Comparison of ENCODE assay signal across 17 mouse cellular contexts in genomic region chr10:80949081-80949480, GRCm38 (mm10). TPM values are rescaled to one million over a fixed set of nuclear protein-coding genes. Genes with fewer than 3 reads are reported as not detected.
DNase-seq lines count a peak whose midpoint lies in the region; ATAC-seq and TF ChIP-seq lines count a peak whose summit lies in the region.
"Had no signal": no experiment of that assay in that cellular context is flagged by ENCODE, and none has a peak within 500 bp of the region (broad histone marks: within the 10 kb centered on the region; RNA-seq: fewer than 3 reads in every experiment).

No protein-coding gene starts in this region.

- no peak for TF ChIP-seq EP300 in heart, adult 2 months (IDR thresholded peaks at IDR 0.05; ENCODE audit: insufficient read depth, low read depth, low read length)
- TF ChIP-seq EP300 in MEL (IDR thresholded peaks at IDR 0.05; ENCODE audit: low read depth in 1 of 2, low read length in 2 of 2): no peak

- H3K9ac ChIP-seq in heart, embryonic 16.5 days (ENCODE audit: low read length): no peak overlapping the region
- H3K9ac ChIP-seq in heart, adult 2 months (ENCODE audit: low read depth, low read length): no peak overlapping the region
- H3K9ac ChIP-seq in MEL (ENCODE audit: control insufficient read depth, low read depth, low read length, poor library complexity, severe bottlenecking): peak overlapping the region; percentile 32
- H3K9ac ChIP-seq in stomach, embryonic 14.5 days (replicated peaks; ENCODE audit: low read depth, low read length): no peak overlapping the region
- no peak overlapping the region for H3K9ac ChIP-seq in midbrain, embryonic 13.5 days (replicated peaks)

- H3K27me3 ChIP-seq in heart, embryonic 16.5 days (ENCODE audit: control insufficient read depth, insufficient read depth, low read length): no peaks in the 10 kb centered on the region
- no peaks in the 10 kb centered on the region for H3K27me3 ChIP-seq in heart, adult 2 months (ENCODE audit: control insufficient read depth, insufficient read depth, low read length)
- H3K27me3 ChIP-seq in MEL (ENCODE audit: control insufficient read depth in 1 of 2, insufficient read depth in 2 of 2, low read length in 2 of 2): no peaks in the 10 kb centered on the region
- no peaks in the 10 kb centered on the region for H3K27me3 ChIP-seq in stomach, embryonic 14.5 days (ENCODE audit: control insufficient read depth, insufficient read depth, low read length)
- peaks cover 6% of the 10 kb centered on the region; the same call in 1 of the 2 replicates for H3K27me3 ChIP-seq in midbrain, embryonic 13.5 days
- H3K27me3 ChIP-seq: Patski had no signal

- intact Hi-C loops in heart, adult 2 months (cut with DNase I): no loop called here

- H3K4me1 ChIP-seq in heart, embryonic 16.5 days (ENCODE audit: control insufficient read depth, insufficient read depth, low read length): peaks cover 25% of the 10 kb centered on the region
- H3K4me1 ChIP-seq in heart, adult 2 months (ENCODE audit: control insufficient read depth, insufficient read depth, low read length): peaks cover 10% of the 10 kb centered on the region
- H3K4me1 ChIP-seq in MEL (ENCODE audit: control insufficient read depth in 1 of 2, insufficient read depth in 2 of 2, low read length in 2 of 2): peaks cover 5 to 32% of the 10 kb centered on the region in 2 experiments; a peak in 3 of 4 replicates
- H3K4me1 ChIP-seq in stomach, embryonic 14.5 days (ENCODE audit: control insufficient read depth, insufficient read depth, low read length): peaks cover 16% of the 10 kb centered on the region
- 0 out of 2 replicates have a peak, but pooled peaks cover 3% of the 10 kb centered on the region for H3K4me1 ChIP-seq in midbrain, embryonic 13.5 days (replicated peaks)

- ATAC-seq in heart, embryonic 16.5 days (replicated peaks; ENCODE audit: extremely low read depth, insufficient read depth, low FRiP score): no peak
- ATAC-seq in stomach, embryonic 14.5 days (ENCODE audit: insufficient number of reproducible peaks, insufficient read depth, low FRiP score, low read depth): no peak
- no peak for ATAC-seq in midbrain, embryonic 13.5 days
- ATAC-seq: activated CD4-positive, CD25-positive, alpha-beta regulatory T cell, adult 4 months; hindbrain, postnatal 0 days had no signal

- H3K9me3 ChIP-seq in heart, embryonic 16.5 days (replicated peaks; ENCODE audit: control insufficient read depth, low read length): no peaks in the 10 kb centered on the region
- H3K9me3 ChIP-seq in MEL (replicated peaks; ENCODE audit: insufficient read depth, low read length): no peaks in the 10 kb centered on the region
- no peaks in the 10 kb centered on the region for H3K9me3 ChIP-seq in stomach, embryonic 14.5 days (ENCODE audit: control insufficient read depth, low read depth, low read length)
- no peaks in the 10 kb centered on the region for H3K9me3 ChIP-seq in midbrain, embryonic 13.5 days
- H3K9me3 ChIP-seq: midbrain, embryonic 10.5 days had no signal

- no peak for TF ChIP-seq POLR2A in heart, adult 2 months (IDR thresholded peaks at IDR 0.05; ENCODE audit: insufficient read depth, low read depth, low read length)
- no peak for TF ChIP-seq POLR2A in MEL (IDR thresholded peaks at IDR 0.05; ENCODE audit: control insufficient read depth in 1 of 2, insufficient read depth in 1 of 2, low read depth in 1 of 2, low read length in 2 of 2, poor library complexity in 1 of 2)

- no peak overlapping the region for H3K4me3 ChIP-seq in heart, embryonic 16.5 days (ENCODE audit: low read length)
- H3K4me3 ChIP-seq in heart, adult 2 months: no peak overlapping the region
- H3K4me3 ChIP-seq in MEL (ENCODE audit: control insufficient read depth in 1 of 2, insufficient read depth in 1 of 2, low read depth in 2 of 2, low read length in 2 of 2): peak overlapping the region in 1 of 2 experiments; percentile 42; a peak in 2 of 4 replicates
- no peak overlapping the region for H3K4me3 ChIP-seq in stomach, embryonic 14.5 days (ENCODE audit: low read depth, low read length)
- no peak overlapping the region for H3K4me3 ChIP-seq in midbrain, embryonic 13.5 days (replicated peaks)
- H3K4me3 ChIP-seq: gastrocnemius, adult 2 months; midbrain, embryonic 10.5 days had no signal

- H3K36me3 ChIP-seq in heart, embryonic 16.5 days (ENCODE audit: control insufficient read depth, insufficient read depth): no peaks in the 10 kb centered on the region
- no peaks in the 10 kb centered on the region for H3K36me3 ChIP-seq in heart, adult 2 months (ENCODE audit: control insufficient read depth, insufficient read depth, low read length)
- H3K36me3 ChIP-seq in MEL (ENCODE audit: control insufficient read depth in 1 of 2, insufficient read depth in 2 of 2, low read length in 2 of 2): peaks cover 0 to 19% of the 10 kb centered on the region in 2 experiments; a peak in 2 of 4 replicates
- H3K36me3 ChIP-seq in stomach, embryonic 14.5 days (ENCODE audit: control insufficient read depth, insufficient read depth, low read length): no peaks in the 10 kb centered on the region
- H3K36me3 ChIP-seq in midbrain, embryonic 13.5 days: no peaks in the 10 kb centered on the region
- H3K36me3 ChIP-seq: midbrain, embryonic 10.5 days had no signal

- 73% methylated on average over 3 of the region's 3 CpGs for WGBS in heart, embryonic 16.5 days
- 51% methylated on average over 3 of the region's 3 CpGs for WGBS in heart, adult 2 months
- WGBS in stomach, embryonic 14.5 days: 79% methylated on average over 3 of the region's 3 CpGs
- WGBS in midbrain, embryonic 13.5 days: 72% methylated on average over 3 of the region's 3 CpGs

- peak; percentile 82 to 84 for DNase-seq in adrenal gland, adult (ENCODE audit: inconsistent age in 2 of 2, low spot score in 1 of 2)
- no peak for DNase-seq in adrenal gland, adult 8-10 months
- no peak for DNase-seq in heart, adult 2 months
- DNase-seq in MEL (ENCODE audit: low read depth, low spot score): no peak
- DNase-seq in thymus, postnatal 10 days (ENCODE audit: low spot score in 2 of 2): no peak
- DNase-seq: cerebellum, adult 18-20 months; cerebellum, postnatal 36 days; gastrocnemius, adult 2 months; heart, postnatal 36 days; kidney, adult 8-10 months had no signal

- no peak for TF ChIP-seq RAD21 in MEL (IDR thresholded peaks at IDR 0.05; ENCODE audit: low read depth, low read length)

- no peak overlapping the region for H3K4me2 ChIP-seq in heart, embryonic 16.5 days (ENCODE audit: low read depth, low read length)
- H3K4me2 ChIP-seq in stomach, embryonic 14.5 days (replicated peaks; ENCODE audit: low read depth, low read length): no peak overlapping the region
- H3K4me2 ChIP-seq in midbrain, embryonic 13.5 days (replicated peaks): no peak overlapping the region

- TF ChIP-seq CTCF in heart, adult 2 months (IDR thresholded peaks at IDR 0.05): no peak
- TF ChIP-seq CTCF in MEL (IDR thresholded peaks at IDR 0.05 in 2 of 3, conservative IDR thresholded peaks at IDR 0.05 in 1 of 3; ENCODE audit: control insufficient read depth in 1 of 3, insufficient read depth in 1 of 3, low read depth in 2 of 3, low read length in 3 of 3, poor library complexity in 1 of 3, severe bottlenecking in 1 of 3): no peak

- H3K27ac ChIP-seq in heart, embryonic 16.5 days (ENCODE audit: low read length): peak overlapping the region; percentile 1; the same call in 1 of the 2 replicates
- no peak overlapping the region; the same call in 1 of the 2 replicates for H3K27ac ChIP-seq in heart, adult 2 months
- no peak overlapping the region for H3K27ac ChIP-seq in MEL (ENCODE audit: control insufficient read depth, low read depth, low read length)
- 0 out of 2 replicates have a peak overlapping the region, but pooled peaks have one; percentile 15 for H3K27ac ChIP-seq in stomach, embryonic 14.5 days (ENCODE audit: low read length)
- H3K27ac ChIP-seq in midbrain, embryonic 13.5 days: no peak overlapping the region
- H3K27ac ChIP-seq: hindbrain, postnatal 0 days; midbrain, embryonic 10.5 days had no signal

- no peaks in the 10 kb centered on the region for H3K79me2 ChIP-seq in heart, adult 2 months (replicated peaks; ENCODE audit: control insufficient read depth, insufficient read depth, low read length)
- H3K79me2 ChIP-seq in MEL (ENCODE audit: control insufficient read depth, insufficient read depth, low read length, poor library complexity): no peaks in the 10 kb centered on the region

RNA-seq across cellular contexts. Expression of gene Gadd45b, which starts 19.2 kb away (rescaled TPM):
- 100 to 1,000 TPM in 1 of 4 experiments, 10 to 100 TPM in 3; 17.5 to 112 (median 73.6) TPM for total RNA-seq in adrenal gland, adult 8-10 months (2022)
- 33.6 and 34.3 TPM in 2 replicates for polyA plus RNA-seq in heart, embryonic 16.5 days (2015; fragmentation: Nextera tagmentation; extraction: Ambion mirVana)
- total RNA-seq in heart, adult 2 months (2021): 10 to 100 TPM; 10.9 to 13.9 TPM
- polyA plus RNA-seq in heart, adult 2 months (2012; rRNA removed): 10.0 and 10.1 TPM in 2 replicates
- total RNA-seq in MEL (2012; rRNA removed): 13.3 and 13.4 TPM in 2 replicates
- 10 to 100 TPM in 1 of 2 experiments, not detected in 1; 10.1 TPM for polyA plus RNA-seq in MEL (2012; ENCODE audit: insufficient read depth in 1 of 2, insufficient read length in 2 of 2, low read depth in 1 of 2, low replicate concordance in 2 of 2, missing spikeins in 1 of 2)
- polyA plus RNA-seq in stomach, embryonic 14.5 days (2014; fragmentation: Nextera tagmentation; extraction: Ambion mirVana): 16.1 and 20.7 TPM in 2 replicates
- polyA plus RNA-seq in midbrain, embryonic 13.5 days (2015; fragmentation: Nextera tagmentation; extraction: Ambion mirVana): 4.0 and 4.9 TPM in 2 replicates

RNA-seq across cellular contexts. Expression of gene Lmnb2, which starts 31.0 kb away (rescaled TPM):
- total RNA-seq in adrenal gland, adult 8-10 months (2022): 10 to 100 TPM; 10.0 to 17.2 (median 15.2) TPM
- polyA plus RNA-seq in heart, embryonic 16.5 days (2015; fragmentation: Nextera tagmentation; extraction: Ambion mirVana): 27.5 and 30.0 TPM in 2 replicates
- 1 to 10 TPM; 3.6 to 5.4 TPM for total RNA-seq in heart, adult 2 months (2021)
- polyA plus RNA-seq in heart, adult 2 months (2012; rRNA removed): 5.4 and 7.4 TPM in 2 replicates
- total RNA-seq in MEL (2012; rRNA removed): 28.4 and 32.8 TPM in 2 replicates
- 10 to 100 TPM in 1 of 2 experiments, not detected in 1; 29.9 TPM for polyA plus RNA-seq in MEL (2012; ENCODE audit: insufficient read depth in 1 of 2, insufficient read length in 2 of 2, low read depth in 1 of 2, low replicate concordance in 2 of 2, missing spikeins in 1 of 2)
- 12.1 and 14.6 TPM in 2 replicates for polyA plus RNA-seq in stomach, embryonic 14.5 days (2014; fragmentation: Nextera tagmentation; extraction: Ambion mirVana)
- polyA plus RNA-seq in midbrain, embryonic 13.5 days (2015; fragmentation: Nextera tagmentation; extraction: Ambion mirVana): 46.9 and 48.2 TPM in 2 replicates

RNA-seq across cellular contexts. Expression of gene Timm13, which starts 48.3 kb away (rescaled TPM):
- 100 to 1,000 TPM; 154 to 235 (median 185) TPM for total RNA-seq in adrenal gland, adult 8-10 months (2022)
- 286 and 289 TPM in 2 replicates for polyA plus RNA-seq in heart, embryonic 16.5 days (2015; fragmentation: Nextera tagmentation; extraction: Ambion mirVana)
- total RNA-seq in heart, adult 2 months (2021): 100 to 1,000 TPM; 126 to 133 TPM
- polyA plus RNA-seq in heart, adult 2 months (2012; rRNA removed): 151 and 188 TPM in 2 replicates
- total RNA-seq in MEL (2012; rRNA removed): 349 and 366 TPM in 2 replicates
- polyA plus RNA-seq in MEL (2012; ENCODE audit: insufficient read depth in 1 of 2, insufficient read length in 2 of 2, low read depth in 1 of 2, low replicate concordance in 2 of 2, missing spikeins in 1 of 2): 100 to 1,000 TPM; 329 to 645 TPM
- polyA plus RNA-seq in stomach, embryonic 14.5 days (2014; fragmentation: Nextera tagmentation; extraction: Ambion mirVana): 340 and 345 TPM in 2 replicates
- polyA plus RNA-seq in midbrain, embryonic 13.5 days (2015; fragmentation: Nextera tagmentation; extraction: Ambion mirVana): 331 TPM in 2 replicates

Comparison
In these comparisons a context has a peak if more than half of its experiments do, and no peak if none do; other contexts are left out.
1. DNase-seq: peak in adrenal gland, adult (2 of 2); none in adrenal gland, adult 8-10 months (single experiment), heart, adult 2 months (0 of 2), MEL (single experiment) and thymus, postnatal 10 days (0 of 2).
2. H3K27ac ChIP-seq: peak in heart, embryonic 16.5 days (single experiment) and stomach, embryonic 14.5 days (single experiment); none in heart, adult 2 months (single experiment), MEL (single experiment) and midbrain, embryonic 13.5 days (single experiment).